Mouse (Mus musculus): ENCODE data around the gene Btbd19. TPM values are rescaled to one million over a fixed set of nuclear protein-coding genes. Genes with fewer than 3 reads are reported as not detected.
A peak's percentile ranks its signal among the peaks of the same experiment; 100 is the strongest.

The Btbd19 gene
- total and polyA plus RNA-seq, 3 experiments = 2.9 to 6.6 (median 3.2) TPM

DNA sequence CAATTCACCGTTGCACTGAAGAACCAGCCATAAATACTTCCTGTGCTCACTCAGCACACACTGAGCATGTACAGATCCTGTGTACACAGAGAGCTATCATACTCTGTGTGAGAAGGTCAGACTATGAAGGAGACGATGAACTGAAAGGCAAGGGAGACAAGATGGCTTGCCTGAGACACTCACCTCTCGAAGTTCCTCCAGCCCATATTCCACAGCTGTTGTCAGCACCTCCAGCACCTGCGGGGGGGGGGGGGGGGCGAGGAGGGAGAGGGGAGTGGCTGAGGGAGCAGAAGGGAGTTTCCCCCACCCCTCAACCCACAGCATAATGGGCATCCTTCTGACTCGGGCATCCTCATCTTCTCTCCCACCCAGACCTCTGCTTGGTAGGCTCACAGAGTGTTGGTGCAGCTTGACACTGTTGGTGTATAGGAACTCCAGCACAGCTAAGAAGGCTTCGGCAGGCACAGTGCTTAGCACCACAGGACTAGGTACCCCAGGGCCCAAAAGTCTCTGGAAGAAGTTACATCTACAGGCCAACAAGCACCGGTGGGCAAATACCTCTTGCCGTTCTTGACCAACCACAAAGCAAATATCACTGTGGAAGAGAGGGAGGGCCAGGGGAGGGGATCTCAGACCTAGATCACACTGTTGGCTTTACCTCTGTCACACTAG is 1.8 kb downstream of the Btbd19 start:
- Histone ChIP-seq H3K27ac (peak overlapping the region; percentile 99; the same call in 1 of the 2 replicates), H3K79me2 (replicated peaks; ENCODE audit: control insufficient read depth, insufficient read depth, low read length) (no peaks in the 10 kb centered on the region), H3K36me3 (ENCODE audit: control insufficient read depth, insufficient read depth, low read length) (no peaks in the 10 kb centered on the region), H3K9ac (ENCODE audit: low read depth, low read length) (no peak overlapping the region), H3K27me3 (ENCODE audit: control insufficient read depth, insufficient read depth, low read length) (no peaks in the 10 kb centered on the region), H3K4me3 (no peak overlapping the region), H3K4me1 (ENCODE audit: control insufficient read depth, insufficient read depth, low read length) (peaks cover 33% of the 10 kb centered on the region)
- no peak for DNase-seq
- TF ChIP-seq POLR2A (IDR thresholded peaks at IDR 0.05; ENCODE audit: insufficient read depth, low read depth, low read length) = no peak
- TF ChIP-seq EP300 (IDR thresholded peaks at IDR 0.05; ENCODE audit: insufficient read depth, low read depth, low read length) = no peak
- TF ChIP-seq CTCF (IDR thresholded peaks at IDR 0.05) = no peak
- WGBS = 64% methylated on average over 9 of the region's 9 CpGs
- intact Hi-C loops (cut with DNase I) = loop anchor here (5.0 to 10.0 kb wide), 3 partner anchors 106 to 409 kb away; partner anchors contain the start of gene Eif2b3

DNA sequence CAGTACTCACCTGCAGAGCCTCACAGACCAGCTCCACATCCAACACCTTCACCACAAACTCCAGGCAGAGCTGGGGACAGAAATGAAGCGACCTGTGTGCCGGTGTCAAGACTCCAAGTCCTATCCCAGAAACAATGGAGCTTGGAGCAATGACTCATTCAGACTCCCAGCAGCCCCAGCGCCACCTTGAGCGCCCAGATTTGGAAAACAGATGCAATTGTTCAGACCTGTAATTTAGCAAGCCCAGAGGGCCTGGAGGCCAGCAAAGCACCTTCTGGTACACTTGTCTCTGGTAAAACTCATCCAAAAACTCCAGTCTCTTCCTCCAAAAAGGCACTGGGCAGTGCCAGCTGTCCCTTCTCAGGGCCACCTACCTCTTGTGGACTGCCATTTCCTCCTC is 3.3 kb downstream of the Btbd19 start:
- Histone ChIP-seq H3K4me1 (ENCODE audit: control insufficient read depth, insufficient read depth, low read length) (peaks cover 31% of the 10 kb centered on the region), H3K27me3 (ENCODE audit: control insufficient read depth, insufficient read depth, low read length) (no peaks in the 10 kb centered on the region), H3K79me2 (replicated peaks; ENCODE audit: control insufficient read depth, insufficient read depth, low read length) (no peaks in the 10 kb centered on the region), H3K27ac (peak overlapping the region; percentile 66), H3K36me3 (ENCODE audit: control insufficient read depth, insufficient read depth, low read length) (no peaks in the 10 kb centered on the region), H3K9ac (ENCODE audit: low read depth, low read length) (no peak overlapping the region), H3K4me3 (no peak overlapping the region)
- no peak for DNase-seq
- no peak for TF ChIP-seq EP300 (IDR thresholded peaks at IDR 0.05; ENCODE audit: insufficient read depth, low read depth, low read length)
- no peak for TF ChIP-seq POLR2A (IDR thresholded peaks at IDR 0.05; ENCODE audit: insufficient read depth, low read depth, low read length)
- TF ChIP-seq CTCF (IDR thresholded peaks at IDR 0.05) = no peak
- intact Hi-C loops (cut with DNase I) = loop anchor here (5.0 to 10.0 kb wide), 3 partner anchors 105 to 407 kb away; partner anchors contain the start of gene Eif2b3
- 54% methylated on average over 4 of the region's 4 CpGs for WGBS

DNA sequence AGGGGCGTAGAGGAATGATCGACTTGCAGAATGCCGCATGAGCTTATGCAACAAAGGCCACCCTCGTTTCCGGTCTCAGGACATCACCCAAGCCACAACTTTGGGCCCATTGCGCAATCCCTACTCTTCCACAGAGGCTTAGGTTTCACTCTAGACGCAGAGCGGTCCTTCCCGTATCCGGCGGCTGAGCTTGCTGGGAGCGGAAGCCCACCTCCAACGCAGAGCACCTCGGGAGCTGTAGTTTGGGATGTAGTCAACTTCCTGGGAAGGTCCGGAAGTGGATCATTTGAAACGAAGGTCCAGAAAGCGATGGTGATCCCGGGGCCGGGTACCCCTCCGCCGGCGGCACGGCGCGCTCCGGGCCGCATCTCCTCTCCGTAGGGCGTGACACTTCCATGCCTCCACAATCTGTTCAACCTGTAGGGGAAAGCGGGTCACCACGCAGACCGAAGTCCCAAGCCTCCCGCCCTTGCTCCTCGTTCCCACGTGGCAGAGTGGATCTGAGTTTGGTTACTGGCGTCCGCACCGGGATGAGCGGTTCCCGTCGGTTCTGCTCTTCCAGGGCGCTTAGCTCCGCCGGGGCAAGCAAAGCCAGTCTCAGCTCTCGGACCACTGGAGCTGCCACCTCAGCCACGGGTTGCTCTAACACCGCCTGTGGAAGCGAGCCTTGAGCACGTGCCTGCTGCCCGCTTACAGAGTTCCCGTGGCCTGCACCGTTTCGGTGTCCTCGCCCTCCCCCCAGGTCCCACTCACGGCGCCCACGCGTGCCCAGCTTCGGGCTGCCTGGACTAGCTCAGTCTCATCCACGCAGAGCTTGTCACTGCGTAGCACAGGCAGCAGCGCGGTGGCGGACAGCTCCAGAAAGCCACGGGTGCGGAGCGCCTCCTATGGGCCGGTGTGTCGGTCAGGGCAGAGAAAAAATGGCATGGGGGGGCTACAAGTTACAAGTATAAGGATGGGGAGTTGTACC is 4.8 kb downstream of the Btbd19 start:
- under 1% methylated on average over 69 of the region's 69 CpGs for WGBS
- no peaks in the 10 kb centered on the region for H3K79me2 ChIP-seq (replicated peaks; ENCODE audit: control insufficient read depth, insufficient read depth, low read length)
- H3K4me1 ChIP-seq (ENCODE audit: control insufficient read depth, insufficient read depth, low read length) = peaks cover 21% of the 10 kb centered on the region
- peak overlapping the region; percentile 70 for H3K4me3 ChIP-seq
- H3K9ac ChIP-seq (ENCODE audit: low read depth, low read length) = peak overlapping the region; percentile 78
- H3K27ac ChIP-seq = peak overlapping the region; percentile 98
- peak; percentile 92 to 97 for DNase-seq
- peak; percentile 100 for TF ChIP-seq EP300 (IDR thresholded peaks at IDR 0.05; ENCODE audit: insufficient read depth, low read depth, low read length)
- TF ChIP-seq POLR2A (IDR thresholded peaks at IDR 0.05; ENCODE audit: insufficient read depth, low read depth, low read length) = peak; percentile 94
- peak; percentile 87 for TF ChIP-seq CTCF (IDR thresholded peaks at IDR 0.05)
- H3K36me3 ChIP-seq (ENCODE audit: control insufficient read depth, insufficient read depth, low read length) = no peaks in the 10 kb centered on the region
- intact Hi-C loops (cut with DNase I) = loop anchor here (2.0 to 10.0 kb wide), 8 partner anchors 16 to 406 kb away; partner anchors contain the start of genes Eif2b3 and Kif2c
- H3K27me3 ChIP-seq (ENCODE audit: control insufficient read depth, insufficient read depth, low read length) = no peaks in the 10 kb centered on the region

DNA sequence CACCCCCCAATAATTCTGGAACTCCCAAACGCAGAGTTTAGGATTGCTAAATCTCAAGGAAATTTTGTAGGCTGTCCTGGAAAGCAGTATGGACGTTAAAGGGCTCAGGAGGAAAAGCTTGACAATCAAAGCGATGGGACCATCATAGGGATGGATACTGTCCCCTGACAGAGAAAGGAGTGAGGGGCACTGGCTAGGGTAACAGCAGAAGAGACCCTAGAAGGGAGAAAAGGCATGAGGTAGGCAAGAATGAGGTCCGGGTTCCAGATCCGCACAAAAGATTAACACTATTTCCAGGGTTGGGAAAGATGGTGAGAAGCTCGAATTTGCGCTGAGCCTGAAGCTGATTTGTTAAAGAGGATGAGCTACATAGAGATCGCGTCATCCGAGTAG is 5.5 kb downstream of the Btbd19 start:
- Histone ChIP-seq H3K36me3 (ENCODE audit: control insufficient read depth, insufficient read depth, low read length) (no peaks in the 10 kb centered on the region), H3K79me2 (replicated peaks; ENCODE audit: control insufficient read depth, insufficient read depth, low read length) (no peaks in the 10 kb centered on the region), H3K27me3 (ENCODE audit: control insufficient read depth, insufficient read depth, low read length) (no peaks in the 10 kb centered on the region), H3K4me1 (ENCODE audit: control insufficient read depth, insufficient read depth, low read length) (peaks cover 17% of the 10 kb centered on the region), H3K9ac (ENCODE audit: low read depth, low read length) (peak overlapping the region; percentile 61), H3K4me3 (peak overlapping the region; percentile 70), H3K27ac (peak overlapping the region; percentile 98)
- TF ChIP-seq CTCF (IDR thresholded peaks at IDR 0.05) (no peak), POLR2A (IDR thresholded peaks at IDR 0.05; ENCODE audit: insufficient read depth, low read depth, low read length) (no peak), EP300 (IDR thresholded peaks at IDR 0.05; ENCODE audit: insufficient read depth, low read depth, low read length) (no peak)
- WGBS = 2% methylated on average over 10 of the region's 10 CpGs
- intact Hi-C loops (cut with DNase I) = loop anchor here (2.0 to 10.0 kb wide), 8 partner anchors 17 to 405 kb away; partner anchors contain the start of genes Eif2b3 and Kif2c
- no peak for DNase-seq

DNA sequence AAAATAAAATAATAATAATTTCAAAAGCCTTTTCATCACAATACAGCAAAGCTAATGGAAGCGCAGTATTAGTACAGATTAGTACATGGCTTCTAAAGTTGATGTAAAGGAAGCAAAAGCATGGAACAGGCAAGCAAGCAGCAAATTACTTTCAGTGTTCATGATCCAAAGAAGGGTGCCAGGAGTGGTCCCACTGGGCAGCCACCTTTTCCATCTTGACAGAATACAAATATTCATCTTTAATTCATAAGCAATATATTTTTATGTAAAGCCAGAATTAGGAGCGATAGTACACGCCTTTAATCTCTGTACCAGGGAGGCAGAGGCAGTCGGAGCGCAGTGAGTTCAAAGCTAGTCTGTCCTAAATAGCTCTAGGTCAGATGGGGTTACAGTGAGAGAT is 5.9 kb downstream of the Btbd19 start:
- TF ChIP-seq CTCF (IDR thresholded peaks at IDR 0.05) = no peak
- no peak for TF ChIP-seq EP300 (IDR thresholded peaks at IDR 0.05; ENCODE audit: insufficient read depth, low read depth, low read length)
- no peak for TF ChIP-seq POLR2A (IDR thresholded peaks at IDR 0.05; ENCODE audit: insufficient read depth, low read depth, low read length)
- no peaks in the 10 kb centered on the region for H3K27me3 ChIP-seq (ENCODE audit: control insufficient read depth, insufficient read depth, low read length)
- no peaks in the 10 kb centered on the region for H3K36me3 ChIP-seq (ENCODE audit: control insufficient read depth, insufficient read depth, low read length)
- H3K4me3 ChIP-seq = peak overlapping the region; percentile 70
- intact Hi-C loops (cut with DNase I) = loop anchor here (2.0 to 10.0 kb wide), 8 partner anchors 17 to 405 kb away; partner anchors contain the start of genes Eif2b3 and Kif2c
- H3K79me2 ChIP-seq (replicated peaks; ENCODE audit: control insufficient read depth, insufficient read depth, low read length) = no peaks in the 10 kb centered on the region
- no peak for DNase-seq
- 73% methylated on average over 5 of the region's 5 CpGs for WGBS
- peak overlapping the region; percentile 61; the same call in 1 of the 2 replicates for H3K9ac ChIP-seq (ENCODE audit: low read depth, low read length)
- peaks cover 14% of the 10 kb centered on the region for H3K4me1 ChIP-seq (ENCODE audit: control insufficient read depth, insufficient read depth, low read length)
- H3K27ac ChIP-seq = peak overlapping the region; percentile 98

Measured in heart, adult 2 months (tissue).